In the genomic region with DNA sequence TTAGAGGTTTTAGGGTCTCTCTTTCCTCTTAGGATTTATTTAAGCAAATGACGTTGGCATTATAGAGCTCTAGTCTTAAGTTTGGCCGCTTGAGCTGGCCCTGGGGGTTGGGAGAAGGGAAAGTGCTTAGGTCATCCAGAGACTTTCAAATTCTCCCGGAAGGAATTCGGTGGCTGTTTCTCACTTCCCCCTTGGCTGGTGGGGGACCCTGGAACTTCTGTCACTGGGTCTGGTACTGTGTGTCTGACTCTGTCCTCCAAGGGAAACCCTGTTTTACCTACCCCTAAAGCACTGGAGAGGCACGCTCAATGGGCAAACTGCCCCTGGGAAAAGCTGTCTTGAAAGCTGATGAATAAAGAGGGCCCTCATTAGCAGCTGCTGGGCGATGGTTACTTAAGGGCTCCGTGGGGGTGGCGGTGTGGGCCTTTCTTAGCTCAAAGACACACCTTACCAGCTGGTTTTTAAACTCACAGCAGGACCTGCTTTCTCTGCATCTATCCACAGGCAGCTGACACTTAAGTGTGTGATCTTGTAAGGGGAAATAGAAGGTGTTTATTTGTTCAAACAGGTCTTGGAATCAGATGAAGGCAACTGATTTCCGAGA, we compare ENCODE assay signal across 20 mouse cellular contexts. TPM values are rescaled to one million over a fixed set of nuclear protein-coding genes. Genes with fewer than 3 reads are reported as not detected.
A peak's percentile ranks its signal among the peaks of the same experiment; 100 is the strongest.
DNase-seq lines count a peak whose midpoint lies in the region; ATAC-seq lines count a peak whose summit lies in the region.
"Had no signal": no experiment of that assay in that cellular context is flagged by ENCODE, and none has a peak within 500 bp of the region (broad histone marks: within the 10 kb centered on the region; RNA-seq: fewer than 3 reads in every experiment).

No protein-coding gene starts in this region.

- H3K4me2 ChIP-seq in forebrain, embryonic 13.5 days = no peak overlapping the region
- no peak overlapping the region for H3K4me2 ChIP-seq in forebrain, embryonic 15.5 days (replicated peaks)
- no peak overlapping the region for H3K4me2 ChIP-seq in hindbrain, embryonic 16.5 days (ENCODE audit: low read length)
- no peak overlapping the region for H3K4me2 ChIP-seq in hindbrain, embryonic 12.5 days (replicated peaks)
- no peak overlapping the region for H3K4me2 ChIP-seq in midbrain, embryonic 11.5 days
- H3K4me2 ChIP-seq: hindbrain, embryonic 14.5 days had no signal

- H3K4me1 ChIP-seq in forebrain, embryonic 13.5 days = peaks cover 16% of the 10 kb centered on the region
- peaks cover 7% of the 10 kb centered on the region for H3K4me1 ChIP-seq in forebrain, embryonic 15.5 days
- peaks cover 5% of the 10 kb centered on the region; the same call in 1 of the 2 replicates for H3K4me1 ChIP-seq in hindbrain, embryonic 16.5 days (ENCODE audit: control insufficient read depth, insufficient read depth, low read depth, low read length)
- H3K4me1 ChIP-seq in hindbrain, embryonic 12.5 days = 0 out of 2 replicates have a peak, but pooled peaks cover 5% of the 10 kb centered on the region
- H3K4me1 ChIP-seq in midbrain, embryonic 11.5 days (ENCODE audit: control insufficient read depth, insufficient read depth, low read length) = no peaks in the 10 kb centered on the region
- H3K4me1 ChIP-seq in midbrain, embryonic 10.5 days = peaks cover 14% of the 10 kb centered on the region

- H3K4me3 ChIP-seq in forebrain, embryonic 13.5 days = no peak overlapping the region
- H3K4me3 ChIP-seq in forebrain, embryonic 15.5 days = no peak overlapping the region
- H3K4me3 ChIP-seq in hindbrain, embryonic 16.5 days (ENCODE audit: low read length) = no peak overlapping the region
- H3K4me3 ChIP-seq in hindbrain, embryonic 12.5 days = no peak overlapping the region
- H3K4me3 ChIP-seq in midbrain, embryonic 11.5 days (ENCODE audit: low read depth, low read length) = no peak overlapping the region
- H3K4me3 ChIP-seq in midbrain, embryonic 10.5 days = no peak overlapping the region
- H3K4me3 ChIP-seq: embryonic facial prominence, embryonic 10.5 days had no signal

- no peak overlapping the region for H3K9ac ChIP-seq in forebrain, embryonic 13.5 days
- H3K9ac ChIP-seq in forebrain, embryonic 15.5 days (replicated peaks) = no peak overlapping the region
- no peak overlapping the region for H3K9ac ChIP-seq in hindbrain, embryonic 16.5 days (ENCODE audit: low read depth, low read length)
- no peak overlapping the region for H3K9ac ChIP-seq in hindbrain, embryonic 12.5 days
- no peak overlapping the region for H3K9ac ChIP-seq in midbrain, embryonic 11.5 days (ENCODE audit: low read length)
- H3K9ac ChIP-seq: hindbrain, embryonic 14.5 days had no signal

- 13% methylated on average over 9 of the region's 9 CpGs for WGBS in forebrain, embryonic 13.5 days
- WGBS in forebrain, embryonic 15.5 days = 17% methylated on average over 9 of the region's 9 CpGs
- 35% methylated on average over 9 of the region's 9 CpGs for WGBS in hindbrain, embryonic 16.5 days
- 33% methylated on average over 9 of the region's 9 CpGs for whole genome bisulfite sequencing in hindbrain, embryonic 12.5 days
- WGBS in midbrain, embryonic 11.5 days = 34% methylated on average over 9 of the region's 9 CpGs
- 36% methylated on average over 9 of the region's 9 CpGs for WGBS in midbrain, embryonic 10.5 days

- H3K9me3 ChIP-seq in forebrain, embryonic 13.5 days (replicated peaks) = no peaks in the 10 kb centered on the region
- H3K9me3 ChIP-seq in forebrain, embryonic 15.5 days = no peaks in the 10 kb centered on the region
- no peaks in the 10 kb centered on the region for H3K9me3 ChIP-seq in hindbrain, embryonic 16.5 days (ENCODE audit: control insufficient read depth, low read length)
- H3K9me3 ChIP-seq in hindbrain, embryonic 12.5 days (replicated peaks) = no peaks in the 10 kb centered on the region
- no peaks in the 10 kb centered on the region for H3K9me3 ChIP-seq in midbrain, embryonic 11.5 days (ENCODE audit: control insufficient read depth, low read length)
- H3K9me3 ChIP-seq in midbrain, embryonic 10.5 days (replicated peaks) = no peaks in the 10 kb centered on the region
- H3K9me3 ChIP-seq: embryonic facial prominence, embryonic 10.5 days; G1E had no signal

- peak; percentile 10 for DNase-seq in midbrain, embryonic 11.5 days (ENCODE audit: low spot score, missing footprints)
- DNase-seq in midbrain, embryonic 10.5 days (ENCODE audit: low spot score) = no peak
- no peak for DNase-seq in gastrocnemius, adult 18-20 months (ENCODE audit: low spot score)
- DNase-seq: adrenal gland, adult 2 months; cerebellum, adult 11-12 months; cerebellum, postnatal 10 days; gastrocnemius, postnatal 36 days; heart, postnatal 14 days; kidney, adult 2 months; kidney, postnatal 10 days; midbrain, embryonic 14.5 days had no signal

- no peaks in the 10 kb centered on the region for H3K36me3 ChIP-seq in forebrain, embryonic 13.5 days (ENCODE audit: poor library complexity, severe bottlenecking)
- H3K36me3 ChIP-seq in forebrain, embryonic 15.5 days = no peaks in the 10 kb centered on the region
- no peaks in the 10 kb centered on the region for H3K36me3 ChIP-seq in hindbrain, embryonic 16.5 days (ENCODE audit: control insufficient read depth, insufficient read depth, low read length)
- no peaks in the 10 kb centered on the region for H3K36me3 ChIP-seq in hindbrain, embryonic 12.5 days
- no peaks in the 10 kb centered on the region for H3K36me3 ChIP-seq in midbrain, embryonic 11.5 days (ENCODE audit: control insufficient read depth, insufficient read depth, low read length)
- H3K36me3 ChIP-seq in midbrain, embryonic 10.5 days = no peaks in the 10 kb centered on the region
- H3K36me3 ChIP-seq: embryonic facial prominence, embryonic 10.5 days had no signal

- ATAC-seq in forebrain, embryonic 13.5 days = peak; percentile 45; the same call in 1 of the 2 replicates
- ATAC-seq in forebrain, embryonic 15.5 days (replicated peaks) = no peak
- 0 out of 2 replicates have a peak, but pooled peaks have one; percentile 30 for ATAC-seq in hindbrain, embryonic 16.5 days
- ATAC-seq in hindbrain, embryonic 12.5 days (ENCODE audit: low FRiP score) = no peak
- ATAC-seq in midbrain, embryonic 11.5 days (ENCODE audit: low FRiP score) = no peak
- ATAC-seq: CD4-positive, CD25-positive, alpha-beta regulatory T cell, adult 4 months; Patski had no signal

- H3K27me3 ChIP-seq in forebrain, embryonic 13.5 days = no peaks in the 10 kb centered on the region
- H3K27me3 ChIP-seq in forebrain, embryonic 15.5 days = no peaks in the 10 kb centered on the region; the same call in 1 of the 2 replicates
- no peaks in the 10 kb centered on the region for H3K27me3 ChIP-seq in hindbrain, embryonic 16.5 days (replicated peaks; ENCODE audit: control insufficient read depth, insufficient read depth, low read length)
- no peaks in the 10 kb centered on the region for H3K27me3 ChIP-seq in hindbrain, embryonic 12.5 days
- H3K27me3 ChIP-seq in midbrain, embryonic 11.5 days (ENCODE audit: control insufficient read depth, insufficient read depth, low read length) = no peaks in the 10 kb centered on the region
- H3K27me3 ChIP-seq in midbrain, embryonic 10.5 days (ENCODE audit: low read depth, poor library complexity, severe bottlenecking) = no peaks in the 10 kb centered on the region
- H3K27me3 ChIP-seq: Patski had no signal

- no peak overlapping the region; the same call in 1 of the 2 replicates for H3K27ac ChIP-seq in forebrain, embryonic 13.5 days
- no peak overlapping the region for H3K27ac ChIP-seq in forebrain, embryonic 15.5 days (replicated peaks)
- H3K27ac ChIP-seq in hindbrain, embryonic 16.5 days (ENCODE audit: low read depth, low read length) = no peak overlapping the region
- no peak overlapping the region for H3K27ac ChIP-seq in hindbrain, embryonic 12.5 days
- H3K27ac ChIP-seq in midbrain, embryonic 11.5 days (ENCODE audit: low read depth, low read length) = no peak overlapping the region
- no peak overlapping the region for H3K27ac ChIP-seq in midbrain, embryonic 10.5 days (replicated peaks)
- H3K27ac ChIP-seq: embryonic facial prominence, embryonic 10.5 days; hindbrain, embryonic 14.5 days had no signal

RNA-seq across cellular contexts. Expression of gene Fxn, which starts 26.6 kb away (rescaled TPM):
- 55.4 and 56.7 TPM in 2 replicates for polyA plus RNA-seq in forebrain, embryonic 13.5 days (2015; fragmentation: Nextera tagmentation; extraction: Ambion mirVana)
- 43.4 and 49.4 TPM in 2 replicates for polyA plus RNA-seq in forebrain, embryonic 15.5 days (2015; fragmentation: Nextera tagmentation; extraction: Ambion mirVana)
- polyA plus RNA-seq in hindbrain, embryonic 16.5 days (2015; fragmentation: Nextera tagmentation; extraction: Ambion mirVana) = 40.0 and 41.4 TPM in 2 replicates
- 36.3 and 44.6 TPM in 2 replicates for polyA plus RNA-seq in hindbrain, embryonic 12.5 days (2016; fragmentation: Nextera tagmentation; extraction: Ambion mirVana)
- 46.8 and 47.6 TPM in 2 replicates for polyA plus RNA-seq in midbrain, embryonic 11.5 days (2014; fragmentation: Nextera tagmentation; extraction: Ambion mirVana)
- 54.3 and 55.9 TPM in 2 replicates for polyA plus RNA-seq in midbrain, embryonic 10.5 days (2016; fragmentation: Nextera tagmentation; extraction: Ambion mirVana)
- 10 to 100 TPM; 18.0 to 19.2 TPM for total RNA-seq in gastrocnemius, adult 18-20 months (2021)

RNA-seq across cellular contexts. Expression of gene Tjp2, which starts 28.9 kb away (rescaled TPM):
- polyA plus RNA-seq in forebrain, embryonic 13.5 days (2015; fragmentation: Nextera tagmentation; extraction: Ambion mirVana) = 14.3 and 14.7 TPM in 2 replicates
- polyA plus RNA-seq in forebrain, embryonic 15.5 days (2015; fragmentation: Nextera tagmentation; extraction: Ambion mirVana) = 11.9 and 13.9 TPM in 2 replicates
- polyA plus RNA-seq in hindbrain, embryonic 16.5 days (2015; fragmentation: Nextera tagmentation; extraction: Ambion mirVana) = 10.1 and 12.6 TPM in 2 replicates
- polyA plus RNA-seq in hindbrain, embryonic 12.5 days (2016; fragmentation: Nextera tagmentation; extraction: Ambion mirVana) = 26.7 and 28.7 TPM in 2 replicates
- 22.3 and 23.0 TPM in 2 replicates for polyA plus RNA-seq in midbrain, embryonic 11.5 days (2014; fragmentation: Nextera tagmentation; extraction: Ambion mirVana)
- 27.2 and 30.8 TPM in 2 replicates for polyA plus RNA-seq in midbrain, embryonic 10.5 days (2016; fragmentation: Nextera tagmentation; extraction: Ambion mirVana)
- 1 to 10 TPM; 2.9 to 5.2 TPM for total RNA-seq in gastrocnemius, adult 18-20 months (2021)

Comparison
In these comparisons a context has a peak if more than half of its experiments do, and no peak if none do; other contexts are left out.
1. ATAC-seq: peak in forebrain, embryonic 13.5 days (single experiment) and hindbrain, embryonic 16.5 days (single experiment); none in forebrain, embryonic 15.5 days (single experiment), hindbrain, embryonic 12.5 days (single experiment) and midbrain, embryonic 11.5 days (single experiment).